Mouse (Mus musculus): ENCODE measurements around the gene Olfr1014.

The Olfr1014 gene

GRCm38 (mm10) chr2:85772413-85772812, at the start of gene Olfr1014:
TSS of gene Olfr1014 (plus strand) at chr2:85772713.
- no peak for DNase-seq (ENCODE audit: inconsistent ontology term)

- peak; percentile 2 for DNase-seq (ENCODE audit: inconsistent ontology term)
Measured at GRCm38 (mm10) chr2:85725793-85726192, 46.7 kb upstream of the Olfr1014 start.

- DNase-seq (ENCODE audit: inconsistent ontology term) = no peak
Measured at GRCm38 (mm10) chr2:85753822-85754221, 18.7 kb upstream of the Olfr1014 start.

- DNase-seq (ENCODE audit: inconsistent ontology term) = no peak
Measured at GRCm38 (mm10) chr2:85762666-85763065, 9.8 kb upstream of the Olfr1014 start, which contains the start of gene Olfr1012. TSS of gene Olfr1012 (minus strand) at chr2:85762766.

GRCm38 (mm10) chr2:85766798-85767197, 5.7 kb upstream of the Olfr1014 start, which contains the start of gene Olfr1013:
TSS of gene Olfr1013 (plus strand) at chr2:85767098.
- DNase-seq (ENCODE audit: inconsistent ontology term) = no peak

GRCm38 (mm10) chr2:85781717-85782116, 9.2 kb downstream of the Olfr1014 start, which contains the start of gene Olfr1015:
TSS of gene Olfr1015 (plus strand) at chr2:85782017.
- no peak for DNase-seq (ENCODE audit: inconsistent ontology term)

- DNase-seq (ENCODE audit: inconsistent ontology term) = peak; percentile 11
Measured at GRCm38 (mm10) chr2:85792331-85792730, 19.8 kb downstream of the Olfr1014 start.

GRCm38 (mm10) chr2:85802444-85802843, 29.9 kb downstream of the Olfr1014 start, which contains the start of gene Olfr1016:
TSS of gene Olfr1016 (minus strand) at chr2:85802544.
- no peak for DNase-seq (ENCODE audit: inconsistent ontology term)

- DNase-seq (ENCODE audit: inconsistent ontology term) = no peak
Measured at GRCm38 (mm10) chr2:85804501-85804900, 32.0 kb downstream of the Olfr1014 start.

GRCm38 (mm10) chr2:85818179-85818578, 45.7 kb downstream of the Olfr1014 start, which contains the start of gene Olfr1018:
TSS of gene Olfr1018 (plus strand) at chr2:85818479.
- DNase-seq (ENCODE audit: inconsistent ontology term) = no peak

Data from Muller cell, postnatal 12 days (primary cell).